Mouse (Mus musculus) C2C12 (cell line): Measurements from ENCODE around the gene Axin2.

ENCODE experiments used
- CEBPB ChIP-seq: IDR thresholded peaks from one replicate; pipeline ENCODE4 v1.6.1; 2011; ENCODE audit warnings: low read depth, mild to moderate bottlenecking, control low read depth, moderate library complexity
- CTCF ChIP-seq: IDR thresholded peaks from one replicate; pipeline ENCODE4 v1.5.1; 2011; ENCODE audit not compliant: control insufficient read depth, insufficient read depth, insufficient read length
- MAX ChIP-seq: IDR thresholded peaks from one replicate; pipeline ENCODE4 v1.6.1; 2011; ENCODE audit warnings: mild to moderate bottlenecking, control low read depth
- MYOG ChIP-seq: IDR thresholded peaks from one replicate; pipeline ENCODE4 v1.6.1; 2011; ENCODE audit not compliant: control insufficient read depth, insufficient read length; ENCODE audit errors: extremely low read depth
- USF1 ChIP-seq: IDR thresholded peaks from one replicate; pipeline ENCODE4 v1.6.1; 2011; ENCODE audit warnings: low read depth, mild to moderate bottlenecking, control low read depth, moderate library complexity

DNA sequence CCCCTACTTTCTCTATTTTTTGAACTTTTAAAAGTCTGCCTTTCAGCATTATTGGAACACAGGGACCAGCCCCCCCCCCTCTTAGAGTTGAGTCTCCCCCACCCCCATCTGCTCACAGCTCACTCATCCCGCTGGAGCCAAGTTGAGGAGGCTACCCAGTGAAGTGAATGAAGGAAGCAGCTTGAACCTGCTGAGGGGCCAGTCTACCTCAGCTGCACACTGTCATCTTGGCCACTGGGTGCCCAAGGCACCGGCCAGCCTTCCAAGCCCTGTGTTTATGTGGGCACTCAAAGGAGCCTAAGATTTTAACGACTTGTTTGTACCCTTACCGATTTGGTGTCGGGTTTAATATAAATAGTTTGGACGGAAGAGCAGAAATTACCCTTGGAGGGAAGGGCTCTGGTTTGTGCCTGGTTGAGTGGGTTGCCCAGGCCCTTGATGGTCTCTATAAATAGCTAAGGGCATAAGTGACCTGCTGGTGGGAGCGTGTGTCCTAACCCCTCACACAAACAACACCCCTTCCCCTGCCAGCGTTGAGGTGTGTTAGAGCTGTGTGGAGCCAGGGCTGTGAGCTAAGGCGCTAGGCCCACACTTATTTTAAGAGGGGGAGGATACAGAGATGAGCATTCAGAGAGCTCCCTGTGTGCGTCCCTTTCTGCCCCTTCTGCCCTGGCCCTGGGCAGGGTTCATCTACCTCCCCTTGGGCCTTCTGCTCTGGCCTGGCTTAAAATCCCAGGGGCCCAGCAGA lies 6.4 kb downstream of the Axin2 start:
- TF ChIP-seq CTCF: no peak
- TF ChIP-seq CEBPB: no peak
- TF ChIP-seq USF1: no peak
- no peak for TF ChIP-seq MYOG
- no peak for TF ChIP-seq MAX
